Mouse (Mus musculus) CH12.LX (cell line): ENCODE results near the gene Lrtm2.

Experiments used
- CTCF ChIP-seq, 2 experiments: IDR thresholded peaks in 1 of 2; conservative IDR thresholded peaks in 1 of 2; 2 replicates each; pipeline ENCODE4 v1.5.1; 2011 to 2012; ENCODE audit warnings: low read depth in 2 of 2, low read length in 2 of 2, improper control_type of control experiment in 1 of 2, inconsistent platforms in 1 of 2, mild to moderate bottlenecking in 1 of 2, moderate library complexity in 1 of 2
- GABPA ChIP-seq: IDR thresholded peaks from 2 replicates; pipeline ENCODE4 v1.6.1; 2012; ENCODE audit warnings: low read depth, low read length, improper control_type of control experiment, inconsistent platforms; ENCODE audit not compliant: insufficient replicate concordance
- IRF4 ChIP-seq: IDR thresholded peaks from 2 replicates; pipeline ENCODE4 v1.6.1; 2014; ENCODE audit warnings: low read depth, mild to moderate bottlenecking, inconsistent platforms, low read length, improper control_type of control experiment
- UBTF ChIP-seq: IDR thresholded peaks from 2 replicates; pipeline ENCODE4 v1.6.1; 2012; ENCODE audit warnings: low read depth, mild to moderate bottlenecking, inconsistent platforms, low read length, improper control_type of control experiment, moderate library complexity

DNA sequence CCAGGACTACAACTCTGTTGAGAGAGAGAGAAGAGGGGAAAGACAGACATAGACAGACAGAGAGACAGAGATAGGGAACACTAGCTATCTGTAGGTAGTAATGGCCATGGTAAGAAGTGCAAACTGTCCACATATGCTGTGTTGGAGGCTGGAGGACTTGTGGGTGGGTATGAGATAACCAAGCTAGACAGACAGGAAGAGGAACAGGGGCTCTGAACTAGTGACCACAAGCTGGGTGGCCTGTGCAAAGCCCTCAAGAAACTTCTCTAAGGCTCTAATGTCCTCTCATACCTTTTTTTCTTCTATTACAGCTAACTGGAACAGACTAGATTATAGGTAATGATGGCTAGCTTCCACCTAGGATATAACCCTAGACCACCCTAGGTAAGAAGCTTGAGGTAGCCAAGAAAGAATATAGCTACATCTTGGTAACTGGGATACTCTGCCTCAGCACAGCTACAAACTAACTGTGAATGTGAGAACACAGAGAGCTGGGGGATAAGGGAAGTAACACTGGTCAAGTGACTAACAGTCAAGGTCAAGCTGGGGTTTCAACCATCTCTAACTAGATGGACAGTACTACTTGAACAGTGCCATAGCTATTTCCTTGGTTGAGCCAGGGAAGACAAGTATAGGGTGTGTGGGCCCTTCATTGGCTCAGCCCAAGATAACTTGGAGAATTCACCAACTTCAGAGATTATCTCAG lies 42.6 kb upstream of the Lrtm2 start:
- TF ChIP-seq GABPA = no peak
- TF ChIP-seq CTCF (conservative IDR thresholded peaks at IDR 0.05 in 1 of 2, IDR thresholded peaks at IDR 0.05 in 1 of 2; ENCODE audit: low read depth in 2 of 2, low read length in 2 of 2) = no peak
- TF ChIP-seq UBTF = no peak
- TF ChIP-seq IRF4 = no peak
